Mouse (Mus musculus): ENCODE measurements around the gene Cntrl.
A peak's percentile ranks its signal among the peaks of the same experiment; 100 is the strongest.

Gene Cntrl

GRCm38 (mm10) chr2:35173666-35174065, 64.4 kb downstream of the Cntrl start:
- DNase-seq (ENCODE audit: extremely low read depth, low read depth) = no peak

GRCm38 (mm10) chr2:35174100-35174499, 64.8 kb downstream of the Cntrl start:
- DNase-seq (ENCODE audit: extremely low read depth, low read depth) = no peak

- no peak for DNase-seq (ENCODE audit: extremely low read depth, low read depth)
Observed at GRCm38 (mm10) chr2:35175281-35176065, 66.2 kb downstream of the Cntrl start.

GRCm38 (mm10) chr2:35178153-35178552, 68.9 kb downstream of the Cntrl start:
- DNase-seq (ENCODE audit: extremely low read depth, low read depth) = no peak

- no peak for DNase-seq (ENCODE audit: extremely low read depth, low read depth)
Observed at GRCm38 (mm10) chr2:35183115-35183673, 73.9 kb downstream of the Cntrl start.

GRCm38 (mm10) chr2:35188929-35189328, 79.6 kb downstream of the Cntrl start:
- DNase-seq (ENCODE audit: extremely low read depth, low read depth) = no peak

- DNase-seq (ENCODE audit: extremely low read depth, low read depth) = no peak
Observed at GRCm38 (mm10) chr2:35193976-35194375, 84.7 kb downstream of the Cntrl start.

- peak; percentile 91 for DNase-seq (ENCODE audit: extremely low read depth, low read depth)
Observed at GRCm38 (mm10) chr2:35195626-35196544, 86.6 kb downstream of the Cntrl start.

- peak; percentile 59 for DNase-seq (ENCODE audit: extremely low read depth, low read depth)
Observed at GRCm38 (mm10) chr2:35199541-35199940, 90.2 kb downstream of the Cntrl start.

- no peak for DNase-seq (ENCODE audit: extremely low read depth, low read depth)
Observed at GRCm38 (mm10) chr2:35199971-35200897, 90.9 kb downstream of the Cntrl start.

GRCm38 (mm10) chr2:35200898-35201668, 91.8 kb downstream of the Cntrl start, which contains the start of gene Rab14:
Gene Rab14, minus strand, starts transcription at chr2:35201120.
- DNase-seq (ENCODE audit: extremely low read depth, low read depth) = peak; percentile 91

- DNase-seq (ENCODE audit: extremely low read depth, low read depth) = no peak
Observed at GRCm38 (mm10) chr2:35203729-35204128, 94.4 kb downstream of the Cntrl start.

- no peak for DNase-seq (ENCODE audit: extremely low read depth, low read depth)
Observed at GRCm38 (mm10) chr2:35206761-35207160, 97.5 kb downstream of the Cntrl start.

GRCm38 (mm10) chr2:35208054-35208453, 98.8 kb downstream of the Cntrl start:
- no peak for DNase-seq (ENCODE audit: extremely low read depth, low read depth)

- peak; percentile 55 for DNase-seq (ENCODE audit: extremely low read depth, low read depth)
Observed at GRCm38 (mm10) chr2:35208931-35209665, 99.8 kb downstream of the Cntrl start.

- DNase-seq (ENCODE audit: extremely low read depth, low read depth) = no peak
Observed at GRCm38 (mm10) chr2:35211681-35212080, 102.4 kb downstream of the Cntrl start.

- no peak for DNase-seq (ENCODE audit: extremely low read depth, low read depth)
Observed at GRCm38 (mm10) chr2:35213345-35213910, 104.1 kb downstream of the Cntrl start.

GRCm38 (mm10) chr2:35214881-35215358, 105.6 kb downstream of the Cntrl start:
- DNase-seq (ENCODE audit: extremely low read depth, low read depth) = no peak

GRCm38 (mm10) chr2:35215363-35215762, 106.1 kb downstream of the Cntrl start:
- DNase-seq (ENCODE audit: extremely low read depth, low read depth) = no peak

Data from MEL-GATA-1-ER (cell line).